Mouse (Mus musculus) cerebellum, adult 2 months (tissue): ENCODE measurements around the gene Cacnb4.

ENCODE experiments used
- CTCF ChIP-seq: fragments of 200-500 bp; IDR thresholded peaks from 2 replicates; pipeline ENCODE4 v1.5.1; 2011; ENCODE audit warnings: low read depth, mild to moderate bottlenecking, control low read depth, low read length, moderate library complexity, borderline replicate concordance; ENCODE audit not compliant: insufficient read depth
- POLR2A ChIP-seq: fragments of 200-500 bp; IDR thresholded peaks from 2 replicates; pipeline ENCODE4 v1.6.1; 2011; ENCODE audit warnings: low read length, control low read depth, borderline replicate concordance; ENCODE audit not compliant: insufficient read depth

GRCm38 (mm10) chr2:52412524-52413037, 264.1 kb downstream of the Cacnb4 start:
- TF ChIP-seq POLR2A, result no peak
- no peak for TF ChIP-seq CTCF
